Mouse (Mus musculus) left cerebral cortex, adult 2 months (tissue): ENCODE results near the gene Rassf2. TPM values are rescaled to one million over a fixed set of nuclear protein-coding genes. Genes with fewer than 3 reads are reported as not detected.

Experiments
- DNase-seq, 2 experiments: peaks; one replicate each; pipeline ENCODE4 v3.0.0; 2021 to 2022; ENCODE audit warnings: low spot score in 2 of 2, mixed read lengths in 1 of 2; ENCODE audit errors: extremely low spot score in 1 of 2
- H3K27ac ChIP-seq: fragments of 200-600 bp; 2 replicates; pipeline ENCODE4 v1.8.1; 2022
- H3K4me3 ChIP-seq: fragments of 200-600 bp; 2 replicates; pipeline ENCODE4 v1.8.1; 2022
- CTCF ChIP-seq: fragments of 200-600 bp; IDR thresholded peaks from 2 replicates; pipeline ENCODE4 v1.8.1; 2022; ENCODE audit warnings: antibody characterized with exemption, mild to moderate bottlenecking, moderate library complexity
- intact Hi-C: fragments of 180-260 bp; cut with DNase I; formaldehyde crosslinking; loops from one replicate; pipeline ENCODE4 v1.15.1; 2025
- total RNA-seq, 2 experiments: library from RNA; stranded (reverse); gene quantifications; 2 replicates each; pipeline ENCODE4 v1.2.3; 2021

Rassf2 gene
- total RNA-seq, 2 experiments from 2014 or later: 39.2 to 41.2 TPM

- intact Hi-C loops: loop anchor here (1.0 to 10.0 kb wide), 2 partner anchors 129 to 404 kb away; no protein-coding TSS in a partner anchor
- no peak for TF ChIP-seq CTCF
- peak; percentile 5 to 6 for DNase-seq
- Histone ChIP-seq H3K27ac (no peak overlapping the region), H3K4me3 (no peak overlapping the region)
Measured at GRCm38 (mm10) chr2:131948916-131949639, 81.0 kb downstream of the Rassf2 start.

- intact Hi-C loops: loop anchor here (10.0 kb wide), 1 partner anchor 403 kb away; no protein-coding TSS in a partner anchor
- peak; percentile 4 to 6 for DNase-seq
- H3K4me3 ChIP-seq: no peak overlapping the region
- no peak overlapping the region for H3K27ac ChIP-seq
- TF ChIP-seq CTCF: no peak
Measured at GRCm38 (mm10) chr2:131948156-131948555, 81.9 kb downstream of the Rassf2 start.

GRCm38 (mm10) chr2:131946351-131946750 is 83.7 kb downstream of the Rassf2 start:
- intact Hi-C loops: loop anchor here (10.0 kb wide), 1 partner anchor 402 kb away; no protein-coding TSS in a partner anchor
- H3K27ac ChIP-seq: no peak overlapping the region
- DNase-seq: peak; percentile 5 to 9
- no peak for TF ChIP-seq CTCF
- H3K4me3 ChIP-seq: no peak overlapping the region

GRCm38 (mm10) chr2:131945765-131946164 is 84.3 kb downstream of the Rassf2 start:
- TF ChIP-seq CTCF: no peak
- Histone ChIP-seq H3K4me3 (no peak overlapping the region), H3K27ac (no peak overlapping the region)
- intact Hi-C loops: loop anchor here (10.0 kb wide), 1 partner anchor 401 kb away; no protein-coding TSS in a partner anchor
- DNase-seq: peak; percentile 5 to 8

- no peak for DNase-seq
- no peak for TF ChIP-seq CTCF
- Histone ChIP-seq H3K4me3 (no peak overlapping the region), H3K27ac (no peak overlapping the region)
- intact Hi-C loops: loop anchor here (10.0 kb wide), 1 partner anchor 400 kb away; no protein-coding TSS in a partner anchor
Measured at GRCm38 (mm10) chr2:131945225-131945624, 84.8 kb downstream of the Rassf2 start.

GRCm38 (mm10) chr2:131944370-131944769 is 85.7 kb downstream of the Rassf2 start:
- Histone ChIP-seq H3K4me3 (no peak overlapping the region), H3K27ac (no peak overlapping the region)
- no peak for DNase-seq
- TF ChIP-seq CTCF: no peak
- intact Hi-C loops: loop anchor here (10.0 kb wide), 1 partner anchor 400 kb away; no protein-coding TSS in a partner anchor

- no peak for TF ChIP-seq CTCF
- intact Hi-C loops: loop anchor here (10.0 kb wide), 1 partner anchor 397 kb away; no protein-coding TSS in a partner anchor
- Histone ChIP-seq H3K4me3 (no peak overlapping the region), H3K27ac (no peak overlapping the region)
- DNase-seq: peak in 1 of 2 experiments; percentile 6
Measured at GRCm38 (mm10) chr2:131941501-131941900, 88.6 kb downstream of the Rassf2 start.

- DNase-seq: no peak
- intact Hi-C loops: loop anchor here (10.0 kb wide), 1 partner anchor 396 kb away; no protein-coding TSS in a partner anchor
- Histone ChIP-seq H3K27ac (no peak overlapping the region), H3K4me3 (no peak overlapping the region)
- TF ChIP-seq CTCF: no peak
Measured at GRCm38 (mm10) chr2:131940506-131940905, 89.6 kb downstream of the Rassf2 start.

Other genes starting within 250 kb of the Rassf2 start
- gene Erv3, start 170.5 kb downstream of the Rassf2 start, total RNA-seq: under 1 TPM; 0.09 to 0.19 TPM
- 100 to 1,000 TPM; 748 to 772 TPM for gene Prnp, start 120.3 kb downstream of the Rassf2 start, total RNA-seq
- gene Prn, start 120.3 kb downstream of the Rassf2 start, total RNA-seq: under 1 TPM in 1 of 2 experiments, not detected in 1; 0.20 TPM
- gene Prnd, start 79.4 kb downstream of the Rassf2 start, total RNA-seq: under 1 TPM in 1 of 2 experiments, not detected in 1; 0.14 TPM
- gene Slc23a2, start 114.8 kb upstream of the Rassf2 start, total RNA-seq: 100 to 1,000 TPM; 142 to 162 TPM
- gene Tmem230, start 217.5 kb upstream of the Rassf2 start, total RNA-seq: 10 to 100 TPM; 30.4 to 30.7 TPM
- gene Pcna, start 223.1 kb upstream of the Rassf2 start, total RNA-seq: 10 to 100 TPM; 44.5 to 49.6 TPM
- gene Cds2, start 232.9 kb upstream of the Rassf2 start, total RNA-seq: 100 to 1,000 TPM; 262 to 266 TPM